Mouse (Mus musculus): ENCODE results near the gene Acp4. TPM values are rescaled to one million over a fixed set of nuclear protein-coding genes. Genes with fewer than 3 reads are reported as not detected.
"Not testable (repeated sequence)": the region's sequence is repeated elsewhere in the genome, so short reads cannot be mapped to it uniquely, and the experiment has no call there.

The Acp4 gene
- total RNA-seq, 2 experiments from 2014 or later: not detected

GRCm38 (mm10) chr7:44221601-44222000, 35.6 kb downstream of the Acp4 start:
- not testable (repeated sequence) for ATAC-seq (replicated peaks; ENCODE audit: low FRiP score, low TSS enrichment, poor library complexity, severe bottlenecking)

DNA sequence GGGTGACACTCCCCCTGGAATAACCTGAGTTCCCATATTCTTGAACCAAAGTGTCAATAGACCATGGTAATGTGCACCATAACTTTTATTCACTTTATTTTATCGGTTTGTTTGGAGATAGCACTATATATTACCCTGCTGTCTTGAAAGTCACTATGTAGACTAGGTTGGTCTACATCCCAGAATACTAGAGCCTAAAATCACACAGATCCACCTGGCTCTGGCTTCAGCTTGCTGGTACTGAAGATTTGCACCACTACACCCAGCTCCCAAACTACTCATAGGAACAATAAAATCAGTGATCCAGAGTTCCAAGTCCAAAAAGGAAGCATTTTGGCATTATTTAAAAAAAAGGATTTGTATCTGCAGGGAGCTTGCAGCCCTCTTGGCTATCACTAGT, 41.5 kb downstream of the Acp4 start, which contains the start of gene Klk1b5:
TSS of gene Klk1b5 (plus strand) at position 301 of the 400 bp plus-strand sequence.
- ATAC-seq (replicated peaks; ENCODE audit: low FRiP score, low TSS enrichment, poor library complexity, severe bottlenecking): no peak

DNA sequence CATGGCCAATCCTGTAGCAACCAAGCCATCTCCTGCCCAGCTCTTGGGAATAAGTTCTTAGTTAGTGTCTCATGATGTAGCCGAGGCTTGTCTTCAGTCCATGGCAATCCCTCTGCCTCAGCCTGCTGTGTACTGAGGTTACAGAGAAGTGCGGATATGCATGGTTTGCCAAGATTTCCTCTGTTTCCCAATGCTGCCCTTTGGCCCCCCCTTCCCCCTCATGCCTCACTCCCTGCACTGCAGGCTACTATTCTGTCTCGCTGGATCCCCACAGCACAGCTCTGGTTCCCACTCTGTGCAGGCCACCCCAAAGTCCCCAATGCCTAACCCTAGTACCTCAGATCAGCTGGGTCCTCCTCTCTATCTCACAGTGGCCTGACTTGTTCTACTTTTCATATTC, 48.9 kb downstream of the Acp4 start:
- ATAC-seq (replicated peaks; ENCODE audit: low FRiP score, low TSS enrichment, poor library complexity, severe bottlenecking): no peak

DNA sequence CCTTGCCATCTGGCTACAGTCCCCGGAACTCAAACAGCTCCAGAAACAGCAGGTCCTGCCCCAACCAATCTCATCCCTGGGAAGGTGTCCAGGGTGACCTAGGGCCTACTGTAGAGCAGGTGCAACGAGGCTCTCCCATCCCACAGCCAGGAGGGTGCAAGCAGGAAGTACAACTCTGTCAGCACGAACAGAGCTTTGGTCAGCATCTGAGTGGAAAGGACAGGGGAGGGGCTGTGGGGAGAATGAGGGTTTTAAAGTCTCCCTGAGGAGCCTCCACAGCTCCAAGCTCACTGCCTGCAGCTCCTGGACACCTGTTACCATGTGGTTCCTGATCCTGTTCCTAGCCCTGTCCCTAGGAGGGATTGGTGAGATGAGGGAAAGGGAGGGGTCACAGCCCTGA, 50.0 kb downstream of the Acp4 start, which contains the start of gene Klk1b4:
TSS of gene Klk1b4 (plus strand) at position 301 of the 400 bp plus-strand sequence.
- not testable (repeated sequence) for ATAC-seq (replicated peaks; ENCODE audit: low FRiP score, low TSS enrichment, poor library complexity, severe bottlenecking)

Other genes with a start within 250 kb of the Acp4 start
- not detected in 2 replicates for gene Klk1b26, start 245.2 kb downstream of the Acp4 start, total RNA-seq (2014; fragmentation: Nextera tagmentation)
- not detected in 2 replicates for gene Klk1b26, start 245.2 kb downstream of the Acp4 start, total RNA-seq (2017)
- not detected in 2 replicates for gene Klk1b27, start 205.1 kb downstream of the Acp4 start, total RNA-seq (2014; fragmentation: Nextera tagmentation)
- gene Klk1b27, start 205.1 kb downstream of the Acp4 start, total RNA-seq (2017): not detected in 2 replicates
- gene Klk1b21, start 155.1 kb downstream of the Acp4 start, total RNA-seq (2014; fragmentation: Nextera tagmentation): not detected in 2 replicates
- gene Klk1b21, start 155.1 kb downstream of the Acp4 start, total RNA-seq (2017): not detected in 2 replicates
- not detected in 2 replicates for gene Klk1b22, start 144.7 kb downstream of the Acp4 start, total RNA-seq (2014; fragmentation: Nextera tagmentation)
- not detected in 2 replicates for gene Klk1b22, start 144.7 kb downstream of the Acp4 start, total RNA-seq (2017)
- not detected in 2 replicates for gene Klk1b16, start 120.6 kb downstream of the Acp4 start, total RNA-seq (2014; fragmentation: Nextera tagmentation)
- gene Klk1b16, start 120.6 kb downstream of the Acp4 start, total RNA-seq (2017): not detected in 2 replicates
- gene Klk1b24, start 69.1 kb downstream of the Acp4 start, total RNA-seq (2014; fragmentation: Nextera tagmentation): not detected in 2 replicates
- gene Klk1b24, start 69.1 kb downstream of the Acp4 start, total RNA-seq (2017): not detected in 2 replicates
- gene Klk1b3, start 59.2 kb downstream of the Acp4 start, total RNA-seq (2014; fragmentation: Nextera tagmentation): not detected in 2 replicates
- not detected in 2 replicates for gene Klk1b3, start 59.2 kb downstream of the Acp4 start, total RNA-seq (2017)
- gene Klk1b4, start 49.9 kb downstream of the Acp4 start, total RNA-seq (2014; fragmentation: Nextera tagmentation): not detected in 2 replicates
- not detected in 2 replicates for gene Klk1b4, start 49.9 kb downstream of the Acp4 start, total RNA-seq (2017)
- not detected in 2 replicates for gene Klk1b5, start 41.4 kb downstream of the Acp4 start, total RNA-seq (2014; fragmentation: Nextera tagmentation)
- gene Klk1b5, start 41.4 kb downstream of the Acp4 start, total RNA-seq (2017): not detected in 2 replicates
- not detected in 2 replicates for gene Klk1, start 32.0 kb downstream of the Acp4 start, total RNA-seq (2014; fragmentation: Nextera tagmentation)
- not detected in 2 replicates for gene Klk1, start 32.0 kb downstream of the Acp4 start, total RNA-seq (2017)
- gene Gm36864, start 21.2 kb downstream of the Acp4 start, total RNA-seq (2014; fragmentation: Nextera tagmentation): not detected in 2 replicates
- gene Gm36864, start 21.2 kb downstream of the Acp4 start, total RNA-seq (2017): not detected in 2 replicates
- gene 1700028J19Rik, start 10.7 kb downstream of the Acp4 start, total RNA-seq (2014; fragmentation: Nextera tagmentation): 1.2 TPM in 1 of 2 replicates, not detected in the other
- gene 1700028J19Rik, start 10.7 kb downstream of the Acp4 start, total RNA-seq (2017): 0.46 TPM in 1 of 2 replicates, not detected in the other
- 93.5 and 176 TPM in 2 replicates for gene 2410002F23Rik, start 10.7 kb downstream of the Acp4 start, total RNA-seq (2014; fragmentation: Nextera tagmentation)
- 77.1 and 113 TPM in 2 replicates for gene 2410002F23Rik, start 10.7 kb downstream of the Acp4 start, total RNA-seq (2017)
- gene Gm15517, start 4.1 kb upstream of the Acp4 start, total RNA-seq (2014; fragmentation: Nextera tagmentation): not detected in 2 replicates
- gene Gm15517, start 4.1 kb upstream of the Acp4 start, total RNA-seq (2017): not detected in 2 replicates
- 0.74 and 0.77 TPM in 2 replicates for gene Clec11a, start 49.5 kb upstream of the Acp4 start, total RNA-seq (2014; fragmentation: Nextera tagmentation)
- 1.7 and 4.3 TPM in 2 replicates for gene Clec11a, start 49.5 kb upstream of the Acp4 start, total RNA-seq (2017)
- gene Shank1, start 52.9 kb upstream of the Acp4 start, total RNA-seq (2014; fragmentation: Nextera tagmentation): 0.22 and 1.3 TPM in 2 replicates
- gene Shank1, start 52.9 kb upstream of the Acp4 start, total RNA-seq (2017): 0.27 TPM in 1 of 2 replicates, not detected in the other
- gene Syt3, start 126.7 kb upstream of the Acp4 start, total RNA-seq (2014; fragmentation: Nextera tagmentation): not detected in 2 replicates
- 0.61 TPM in 1 of 2 replicates, not detected in the other for gene Syt3, start 126.7 kb upstream of the Acp4 start, total RNA-seq (2017)
- not detected in 2 replicates for gene 1700008O03Rik, start 128.4 kb upstream of the Acp4 start, total RNA-seq (2014; fragmentation: Nextera tagmentation)
- gene 1700008O03Rik, start 128.4 kb upstream of the Acp4 start, total RNA-seq (2017): 0.65 TPM in 1 of 2 replicates, not detected in the other
- not detected in 2 replicates for gene Lrrc4b, start 171.6 kb upstream of the Acp4 start, total RNA-seq (2014; fragmentation: Nextera tagmentation)
- not detected in 2 replicates for gene Lrrc4b, start 171.6 kb upstream of the Acp4 start, total RNA-seq (2017)
- not detected in 2 replicates for gene Aspdh, start 208.0 kb upstream of the Acp4 start, total RNA-seq (2014; fragmentation: Nextera tagmentation)
- gene Aspdh, start 208.0 kb upstream of the Acp4 start, total RNA-seq (2017): not detected in 2 replicates
- gene Josd2, start 210.6 kb upstream of the Acp4 start, total RNA-seq (2014; fragmentation: Nextera tagmentation): 73.4 and 96.5 TPM in 2 replicates
- 25.0 and 30.6 TPM in 2 replicates for gene Josd2, start 210.6 kb upstream of the Acp4 start, total RNA-seq (2017)
- 62.8 and 83.9 TPM in 2 replicates for gene Emc10, start 239.2 kb upstream of the Acp4 start, total RNA-seq (2014; fragmentation: Nextera tagmentation)
- 30.1 and 31.1 TPM in 2 replicates for gene Emc10, start 239.2 kb upstream of the Acp4 start, total RNA-seq (2017)
- gene Fam71e1, start 239.2 kb upstream of the Acp4 start, total RNA-seq (2014; fragmentation: Nextera tagmentation): not detected in 2 replicates
- 0.75 TPM in 1 of 2 replicates, not detected in the other for gene Fam71e1, start 239.2 kb upstream of the Acp4 start, total RNA-seq (2017)

All from megakaryocyte-erythroid progenitor cell, adult 5-6 weeks (primary cell).